Mouse (Mus musculus) E14TG2a.4 (cell line): ENCODE measurements around the gene Fgf18.

ENCODE experiments used
- CTCF ChIP-seq: conservative IDR thresholded peaks from 2 replicates; pipeline ENCODE4 v1.5.1; 2014; ENCODE audit warnings: low read length
- NANOG ChIP-seq: IDR thresholded peaks from 2 replicates; pipeline ENCODE4 v1.6.1; 2014; ENCODE audit warnings: borderline replicate concordance, low read length, mixed read lengths

GRCm38 (mm10) chr11:33149088-33149436 lies 1.9 kb upstream of the Fgf18 start:
- TF ChIP-seq CTCF = no peak
- no peak for TF ChIP-seq NANOG
